Mouse (Mus musculus): ENCODE results near the gene Cad. TPM values are rescaled to one million over a fixed set of nuclear protein-coding genes. Genes with fewer than 3 reads are reported as not detected.
A peak's percentile ranks its signal among the peaks of the same experiment; 100 is the strongest.

The Cad gene
- total and polyA plus RNA-seq, 3 experiments: 228 to 383 (median 254) TPM

- H3K27ac ChIP-seq (ENCODE audit: control insufficient read depth, low read depth, low read length): no peak overlapping the region
- DNase-seq (ENCODE audit: low read depth, low spot score): no peak
- H3K4me1 ChIP-seq (ENCODE audit: control insufficient read depth in 1 of 2, insufficient read depth in 2 of 2, low read length in 2 of 2): peaks cover 2 to 7% of the 10 kb centered on the region in 2 experiments; a peak in 3 of 4 replicates
- no peak overlapping the region for H3K9ac ChIP-seq (ENCODE audit: control insufficient read depth, low read depth, low read length, poor library complexity, severe bottlenecking)
- no peaks in the 10 kb centered on the region for H3K9me3 ChIP-seq (replicated peaks; ENCODE audit: insufficient read depth, low read length)
- H3K79me2 ChIP-seq (ENCODE audit: control insufficient read depth, insufficient read depth, low read length, poor library complexity): no peaks in the 10 kb centered on the region
- no peak overlapping the region for H3K4me3 ChIP-seq (ENCODE audit: control insufficient read depth in 1 of 2, insufficient read depth in 1 of 2, low read depth in 2 of 2, low read length in 2 of 2)
- H3K27me3 ChIP-seq (ENCODE audit: control insufficient read depth in 1 of 2, insufficient read depth in 2 of 2, low read length in 2 of 2): peaks cover 6 to 17% of the 10 kb centered on the region in 2 experiments
- H3K36me3 ChIP-seq (ENCODE audit: control insufficient read depth in 1 of 2, insufficient read depth in 2 of 2, low read length in 2 of 2): peaks cover 0 to 5% of the 10 kb centered on the region in 2 experiments; a peak in 1 of 4 replicates
- TF ChIP-seq CHD1 (IDR thresholded peaks at IDR 0.05; ENCODE audit: low read depth, low read length) (no peak), USF2 (IDR thresholded peaks at IDR 0.05; ENCODE audit: borderline replicate concordance in 1 of 2, insufficient read depth in 1 of 2, low read depth in 1 of 2, low read length in 2 of 2) (no peak), RAD21 (IDR thresholded peaks at IDR 0.05; ENCODE audit: low read depth, low read length) (no peak), NRF1 (IDR thresholded peaks at IDR 0.05; ENCODE audit: insufficient read depth, low read depth, low read length, poor library complexity, severe bottlenecking) (no peak), GABPA (IDR thresholded peaks at IDR 0.05; ENCODE audit: low read depth, low read length) (no peak), ZNF384 (IDR thresholded peaks at IDR 0.05; ENCODE audit: low read depth, low read length) (no peak), TBP (IDR thresholded peaks at IDR 0.05; ENCODE audit: low read depth, low read length) (no peak)
These were observed 62.3 kb downstream of the Cad start for GRCm38 (mm10) chr5:31116912-31117311.

DNA sequence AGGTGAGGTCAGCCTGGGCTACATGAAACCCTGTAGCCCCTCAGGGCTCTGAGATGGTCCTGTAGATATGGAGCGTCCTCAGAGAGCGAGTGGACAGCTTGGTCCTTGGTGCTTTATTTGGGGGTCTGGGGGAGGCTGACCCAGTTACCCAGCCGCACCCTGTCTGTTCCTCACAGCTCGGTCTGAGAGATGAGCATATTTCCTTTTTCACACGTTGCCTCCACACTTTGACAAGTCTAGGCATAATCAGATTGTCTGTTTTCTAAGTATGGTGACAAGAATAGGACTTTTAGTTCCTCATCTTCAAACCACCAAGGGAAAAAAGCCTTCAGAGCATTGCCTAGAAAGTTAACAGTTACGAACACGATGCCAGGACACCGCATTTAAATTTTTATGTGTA is 66.5 kb downstream of the Cad start:
- Histone ChIP-seq H3K4me1 (ENCODE audit: control insufficient read depth in 1 of 2, insufficient read depth in 2 of 2, low read length in 2 of 2) (peaks cover 2 to 7% of the 10 kb centered on the region in 2 experiments; a peak in 3 of 4 replicates), H3K4me3 (ENCODE audit: control insufficient read depth in 1 of 2, insufficient read depth in 1 of 2, low read depth in 2 of 2, low read length in 2 of 2) (no peak overlapping the region), H3K79me2 (ENCODE audit: control insufficient read depth, insufficient read depth, low read length, poor library complexity) (no peaks in the 10 kb centered on the region), H3K27me3 (ENCODE audit: control insufficient read depth in 1 of 2, insufficient read depth in 2 of 2, low read length in 2 of 2) (peaks cover 8 to 10% of the 10 kb centered on the region in 2 experiments), H3K9ac (ENCODE audit: control insufficient read depth, low read depth, low read length, poor library complexity, severe bottlenecking) (no peak overlapping the region), H3K9me3 (replicated peaks; ENCODE audit: insufficient read depth, low read length) (no peaks in the 10 kb centered on the region), H3K36me3 (ENCODE audit: control insufficient read depth in 1 of 2, insufficient read depth in 2 of 2, low read length in 2 of 2) (peaks cover 0 to 5% of the 10 kb centered on the region in 2 experiments; a peak in 1 of 4 replicates), H3K27ac (ENCODE audit: control insufficient read depth, low read depth, low read length) (no peak overlapping the region)
- TF ChIP-seq RCOR1 (IDR thresholded peaks at IDR 0.05; ENCODE audit: low read depth, low read length) (no peak), TBP (IDR thresholded peaks at IDR 0.05; ENCODE audit: low read depth, low read length) (no peak), POLR2AphosphoS5 (IDR thresholded peaks at IDR 0.05; ENCODE audit: borderline replicate concordance, low read depth, low read length) (no peak), EP300 (IDR thresholded peaks at IDR 0.05; ENCODE audit: low read depth in 1 of 2, low read length in 2 of 2) (peak; percentile 31 to 43; a peak in 2 of 4 replicates), MAX (IDR thresholded peaks at IDR 0.05; ENCODE audit: low read length) (peak; percentile 80; the same call in 1 of the 2 replicates), POLR2A (IDR thresholded peaks at IDR 0.05; ENCODE audit: control insufficient read depth in 1 of 2, insufficient read depth in 1 of 2, low read depth in 1 of 2, low read length in 2 of 2, poor library complexity in 1 of 2) (no peak), MAZ (IDR thresholded peaks at IDR 0.05; ENCODE audit: low read depth, low read length) (no peak), CTCF (IDR thresholded peaks at IDR 0.05 in 2 of 3, conservative IDR thresholded peaks at IDR 0.05 in 1 of 3; ENCODE audit: control insufficient read depth in 1 of 3, insufficient read depth in 1 of 3, low read depth in 2 of 3, low read length in 3 of 3, poor library complexity in 1 of 3, severe bottlenecking in 1 of 3) (no peak), GATA1 (IDR thresholded peaks at IDR 0.05; ENCODE audit: low read depth, low read length) (peak; percentile 46; the same call in 1 of the 2 replicates), MXI1 (IDR thresholded peaks at IDR 0.05; ENCODE audit: low read depth, low read length) (peak; percentile 64), SMC3 (IDR thresholded peaks at IDR 0.05; ENCODE audit: low read depth, low read length) (no peak), BHLHE40 (IDR thresholded peaks at IDR 0.05; ENCODE audit: borderline replicate concordance, low read depth, low read length) (no peak), MYB (IDR thresholded peaks at IDR 0.05; ENCODE audit: low read depth, low read length) (no peak), SIN3A (IDR thresholded peaks at IDR 0.05; ENCODE audit: low read length) (peak; percentile 58; the same call in 1 of the 2 replicates), ELF1 (IDR thresholded peaks at IDR 0.05; ENCODE audit: low read depth, low read length) (no peak)
- peak; percentile 77 for DNase-seq (ENCODE audit: low read depth, low spot score)
